Mouse (Mus musculus) heart, embryonic 10.5 days (tissue): ENCODE measurements around the gene Zc2hc1b. TPM values are rescaled to one million over a fixed set of nuclear protein-coding genes. Genes with fewer than 3 reads are reported as not detected.

Experiments
- DNase-seq: peaks from one replicate; pipeline ENCODE4 v3.0.0-alpha.2; 2017; ENCODE audit warnings: low spot score
- H3K27ac ChIP-seq: fragments of 300-500 bp; sonication (generic); 2 replicates; pipeline ENCODE4 v1.5.1; 2016; ENCODE audit warnings: mild to moderate bottlenecking
- H3K27me3 ChIP-seq: fragments of 300-500 bp; sonication (generic); 2 replicates; pipeline ENCODE4 v1.6.1; 2016; ENCODE audit warnings: mild to moderate bottlenecking; ENCODE audit not compliant: poor library complexity, insufficient read depth, severe bottlenecking
- H3K36me3 ChIP-seq: fragments of 300-500 bp; sonication (generic); 2 replicates; pipeline ENCODE4 v1.6.1; 2016; ENCODE audit warnings: mild to moderate bottlenecking, moderate library complexity
- H3K4me1 ChIP-seq: fragments of 300-500 bp; sonication (generic); 2 replicates; pipeline ENCODE4 v1.6.1; 2016; ENCODE audit warnings: mild to moderate bottlenecking
- H3K4me3 ChIP-seq: fragments of 300-500 bp; sonication (generic); 2 replicates; pipeline ENCODE4 v1.5.1; 2016; ENCODE audit warnings: mild to moderate bottlenecking, moderate library complexity
- H3K9me3 ChIP-seq: fragments of 300-500 bp; sonication (generic); 2 replicates; pipeline ENCODE4 v1.6.1; 2016; ENCODE audit warnings: mild to moderate bottlenecking, moderate library complexity
- WGBS: fragments of 180-500 bp; shearing (Covaris S2); methylation state at CpG from one replicate; pipeline ENCODE4 v1.1.7; 2016; 5-methylcytosine and 5-hydroxymethylcytosine counted together
- polyA plus RNA-seq: library from polyadenylated mRNA; unstranded; fragments of >200 nt; fragmentation: Nextera tagmentation; extraction: Ambion mirVana; gene quantifications from 2 replicates; pipeline ENCODE4 v1.2.1, GENCODE M21; 2016

Zc2hc1b gene
- polyA plus RNA-seq, 1 experiment from 2014 or later: not detected

DNA sequence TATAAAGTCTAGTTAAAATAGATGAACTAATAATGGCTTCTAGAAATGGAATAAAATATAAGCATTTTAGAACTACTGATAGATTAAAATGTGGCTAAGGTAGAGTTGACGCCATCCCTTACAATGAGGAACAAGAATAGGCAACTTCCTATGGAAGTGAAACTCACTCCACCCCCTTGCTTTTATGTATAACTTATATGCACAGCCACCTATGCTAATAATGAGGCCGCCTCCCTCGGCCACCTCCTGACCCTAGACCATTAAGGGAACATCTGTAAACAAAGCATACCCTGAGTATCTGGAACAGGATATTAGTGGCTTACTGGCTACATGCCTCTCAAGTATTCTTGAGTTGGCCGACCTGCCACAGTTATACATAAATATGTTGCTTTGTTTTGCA lies 74.0 kb downstream of the Zc2hc1b start:
- Histone ChIP-seq H3K4me1 (peaks cover 30% of the 10 kb centered on the region), H3K27me3 (no peaks in the 10 kb centered on the region), H3K27ac (no peak overlapping the region), H3K9me3 (no peaks in the 10 kb centered on the region), H3K4me3 (no peak overlapping the region), H3K36me3 (peaks cover 5% of the 10 kb centered on the region)
- 81% methylated on average over 4 of the region's 4 CpGs for WGBS
- no peak for DNase-seq

GRCm38 (mm10) chr10:13102360-13102759 lies 75.5 kb downstream of the Zc2hc1b start:
- no peak for DNase-seq
- Histone ChIP-seq H3K27me3 (no peaks in the 10 kb centered on the region), H3K36me3 (peaks cover 5% of the 10 kb centered on the region), H3K27ac (no peak overlapping the region), H3K4me3 (no peak overlapping the region), H3K9me3 (no peaks in the 10 kb centered on the region), H3K4me1 (peaks cover 18% of the 10 kb centered on the region)
- 56% methylated on average over 4 of the region's 4 CpGs for WGBS

DNA sequence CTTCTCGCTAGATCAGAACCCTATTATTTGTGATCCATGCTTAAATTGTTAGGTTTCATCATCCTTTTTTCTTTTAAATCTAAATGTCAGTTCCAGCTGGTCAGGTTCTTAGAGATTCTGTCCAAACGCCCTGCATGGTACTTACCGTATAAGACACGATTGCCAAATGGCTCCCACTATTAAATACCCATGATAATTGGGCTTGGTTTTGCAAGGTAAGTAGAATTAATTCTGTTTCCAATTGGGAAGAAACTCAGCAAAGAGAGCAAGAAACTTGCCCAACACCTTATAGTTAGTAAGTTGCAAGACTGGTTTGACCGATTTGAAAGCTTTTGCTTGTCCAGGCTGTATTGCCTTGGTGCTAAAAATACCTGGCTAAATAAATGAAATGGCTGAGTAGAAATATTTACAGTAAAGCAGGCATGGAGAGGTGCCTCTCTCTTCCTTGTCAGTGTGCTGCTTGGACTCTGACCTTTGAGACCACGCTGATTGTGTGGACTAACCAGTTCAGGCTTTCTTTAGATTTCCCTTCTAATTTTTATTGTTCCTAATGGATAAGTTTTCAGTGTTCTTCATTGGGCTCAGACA lies 77.7 kb downstream of the Zc2hc1b start:
- no peak for DNase-seq
- 86% methylated on average over 6 of the region's 6 CpGs for WGBS
- H3K27ac ChIP-seq: no peak overlapping the region

More for the DNA sequence above, 77.7 kb downstream of the Zc2hc1b start:
- Histone ChIP-seq H3K4me3 (no peak overlapping the region), H3K9me3 (no peaks in the 10 kb centered on the region), H3K27me3 (no peaks in the 10 kb centered on the region), H3K36me3 (peaks cover 7% of the 10 kb centered on the region), H3K4me1 (0 out of 2 replicates have a peak, but pooled peaks cover 6% of the 10 kb centered on the region)

Other genes starting within 250 kb of the Zc2hc1b start
- 5.3 and 6.0 TPM in 2 replicates for gene Stx11, start 213.7 kb downstream of the Zc2hc1b start, polyA plus RNA-seq
- 39.0 and 42.9 TPM in 2 replicates for gene Sf3b5, start 172.7 kb downstream of the Zc2hc1b start, polyA plus RNA-seq
- gene Plagl1, start 117.5 kb downstream of the Zc2hc1b start, polyA plus RNA-seq: 206 and 245 TPM in 2 replicates
- 79.1 and 81.1 TPM in 2 replicates for gene Ltv1, start 15.1 kb upstream of the Zc2hc1b start, polyA plus RNA-seq